Mouse (Mus musculus) retina, embryonic 14.5 days (tissue): Measurements from ENCODE around the gene C2cd6.

Source experiments
- DNase-seq: peaks from one replicate; pipeline ENCODE4 v3.0.0-alpha.2; 2015; ENCODE audit warnings: low spot score

C2cd6 gene

GRCm38 (mm10) chr1:59094705-59095104, at the start of gene C2cd6:
Gene C2cd6, minus strand, starts transcription at chr1:59094900.
- DNase-seq: no peak

DNA sequence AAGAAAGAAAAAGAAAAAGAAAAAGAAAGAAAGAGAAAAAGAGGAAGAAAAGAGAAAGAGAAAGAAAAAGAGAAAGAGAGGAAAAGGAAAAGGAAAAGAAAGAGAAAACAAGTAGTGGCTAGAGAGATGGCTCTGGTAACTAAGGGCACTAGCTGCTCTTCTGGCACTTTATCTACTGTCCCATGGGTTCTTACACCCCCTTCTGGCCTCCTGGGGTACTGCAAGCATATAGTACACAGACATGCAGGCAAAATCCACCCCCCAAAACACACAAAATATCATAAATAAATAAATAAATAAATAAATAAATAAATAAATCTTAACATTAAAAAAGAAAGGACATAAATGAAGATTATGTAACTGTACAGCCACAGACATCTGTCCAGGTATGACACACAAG, 48.1 kb upstream of the C2cd6 start:
- peak; percentile 77 for DNase-seq

DNA sequence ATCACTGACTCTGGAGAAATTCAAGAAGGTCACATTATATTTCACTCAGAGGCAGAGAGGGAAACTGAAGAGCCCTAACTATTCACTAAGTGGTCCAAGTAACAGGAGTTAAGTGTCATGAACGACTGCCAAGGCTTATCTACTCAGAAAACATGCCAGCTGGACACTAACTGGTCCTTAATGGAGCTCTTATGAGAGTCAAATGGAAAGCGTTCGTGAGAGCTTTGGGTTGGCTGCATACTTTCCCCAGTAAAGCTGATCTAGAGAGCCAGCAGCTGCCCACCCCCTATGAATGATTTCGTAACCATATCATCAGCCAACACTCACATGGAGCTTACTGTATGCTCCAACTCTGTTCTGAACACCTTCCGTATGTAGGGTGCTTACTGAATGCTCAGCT, 39.7 kb upstream of the C2cd6 start:
- no peak for DNase-seq

GRCm38 (mm10) chr1:59128879-59129278, 34.2 kb upstream of the C2cd6 start:
- DNase-seq: no peak

- DNase-seq: no peak
Observed at GRCm38 (mm10) chr1:59125558-59125957, 30.9 kb upstream of the C2cd6 start.

- DNase-seq: peak; percentile 89
Observed at GRCm38 (mm10) chr1:59119720-59120457, 25.2 kb upstream of the C2cd6 start, which contains the start of gene Tmem237. Gene Tmem237, minus strand, starts transcription at chr1:59120408.

- DNase-seq: no peak
Observed at GRCm38 (mm10) chr1:59110524-59110923, 15.8 kb upstream of the C2cd6 start.

DNA sequence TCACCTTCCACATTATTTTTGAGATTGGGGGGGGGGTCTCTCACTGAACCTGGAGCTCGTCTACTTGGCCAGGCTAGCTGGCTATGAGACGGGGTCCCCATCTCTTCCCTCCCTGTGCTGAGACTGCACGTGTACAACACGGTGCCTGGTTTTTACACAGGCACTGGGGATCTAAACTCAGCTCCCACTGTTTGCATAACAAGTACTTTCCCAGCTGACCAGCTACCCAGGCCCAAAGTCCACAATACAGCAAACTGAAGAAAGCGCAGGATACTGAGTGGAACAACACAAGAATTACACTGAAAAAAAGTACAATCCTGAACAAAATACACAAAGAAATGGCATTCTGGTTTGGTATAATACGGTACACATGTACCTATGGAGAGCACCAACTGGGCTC, 7.4 kb upstream of the C2cd6 start:
- DNase-seq: no peak

- no peak for DNase-seq
Observed at GRCm38 (mm10) chr1:59101020-59101419, 6.3 kb upstream of the C2cd6 start.

DNA sequence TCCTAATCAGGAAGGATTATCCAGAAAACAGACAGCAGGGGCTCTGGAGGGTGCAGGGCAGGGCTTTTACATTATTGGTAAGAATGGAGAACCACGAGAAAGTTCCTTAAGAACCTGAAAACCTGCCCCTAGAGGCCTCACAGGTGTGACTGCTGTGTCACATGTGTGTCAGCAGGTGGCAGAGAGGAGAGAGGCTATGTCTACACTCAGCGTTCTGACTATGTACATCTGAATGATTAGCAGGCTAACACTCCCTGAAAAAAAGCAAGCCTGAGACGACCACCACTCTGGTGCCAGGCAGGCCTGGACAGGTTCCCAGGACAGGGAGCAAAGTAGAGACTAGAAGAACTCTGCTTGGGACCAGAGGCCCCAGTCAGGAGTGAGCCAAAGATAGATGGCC, 23.8 kb downstream of the C2cd6 start:
- DNase-seq: no peak

DNA sequence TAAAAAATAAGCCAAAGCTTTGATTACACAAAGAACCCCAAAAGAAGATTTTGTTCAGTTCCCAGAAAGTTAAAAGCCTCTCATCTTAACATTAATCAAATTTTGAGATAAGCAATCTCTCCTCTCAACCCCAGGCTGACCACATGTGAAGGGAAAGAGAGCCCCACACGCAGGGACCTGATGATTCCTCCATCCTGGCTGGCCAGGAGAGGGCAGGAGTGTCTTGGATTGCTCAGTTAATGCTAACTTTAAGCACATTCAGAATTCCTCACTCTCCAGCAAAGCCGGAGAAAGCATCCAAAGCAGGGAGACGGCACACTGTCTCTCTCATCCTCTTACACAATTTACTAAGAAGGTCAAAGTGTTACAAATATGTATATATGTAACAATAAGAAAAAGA, 26.7 kb downstream of the C2cd6 start:
- DNase-seq: peak; percentile 57

DNA sequence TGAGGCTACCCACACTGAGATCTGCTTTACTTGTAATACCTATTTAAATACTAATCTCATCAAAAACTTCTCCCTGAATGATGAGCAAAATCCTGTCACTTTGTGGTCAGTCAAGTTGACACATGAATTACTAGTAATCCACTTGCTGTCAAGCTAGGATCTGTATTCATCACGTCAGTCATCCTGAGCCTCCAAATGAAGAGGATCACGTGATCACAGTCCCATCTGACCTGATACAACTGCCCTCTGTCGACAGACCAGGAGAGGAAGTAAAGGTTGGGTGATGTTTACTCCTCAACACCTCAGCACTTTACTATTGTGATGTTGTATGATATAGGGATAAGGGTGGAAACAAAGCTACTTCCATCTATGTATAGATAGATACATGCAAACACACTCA, 31.0 kb downstream of the C2cd6 start:
- no peak for DNase-seq

DNA sequence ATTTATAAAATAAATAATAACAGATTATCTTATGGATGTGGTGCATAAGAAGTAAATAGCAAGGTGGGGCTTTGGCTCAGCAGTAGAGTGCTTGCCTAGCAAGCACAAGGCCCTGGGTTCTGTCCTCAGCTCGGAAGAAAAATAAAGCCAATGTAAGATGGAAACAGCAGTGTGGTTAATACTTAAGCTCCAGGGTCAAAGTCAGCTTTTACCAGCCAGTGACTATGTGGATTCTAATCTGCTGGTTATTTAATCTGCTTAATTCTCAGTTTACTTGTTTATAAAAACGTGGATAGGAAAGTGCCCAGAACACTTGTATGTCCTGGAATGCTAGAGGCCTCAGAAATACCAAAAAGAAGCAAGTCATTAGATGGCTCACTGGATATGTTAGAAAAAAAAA, 37.7 kb downstream of the C2cd6 start:
- DNase-seq: no peak

DNA sequence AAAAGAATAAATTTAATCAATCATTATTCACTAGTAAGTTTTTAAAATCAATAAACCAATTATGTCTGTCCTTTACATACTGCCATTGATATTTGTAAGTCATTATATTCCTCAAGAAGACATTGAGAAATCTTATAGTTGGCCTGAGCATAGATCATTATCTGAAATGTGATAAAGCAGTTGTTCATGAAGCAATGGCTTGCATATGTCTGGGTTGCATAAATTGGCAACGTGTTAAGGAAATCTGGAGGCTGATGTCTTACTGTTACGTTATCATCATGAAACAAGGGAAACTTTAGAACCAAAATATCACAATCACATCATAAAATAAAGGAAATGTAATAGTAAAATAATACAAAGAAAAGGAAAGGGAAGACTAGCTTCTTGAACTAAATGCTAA, 43.4 kb downstream of the C2cd6 start:
- DNase-seq: no peak

GRCm38 (mm10) chr1:59037723-59038122, 57.0 kb downstream of the C2cd6 start:
- no peak for DNase-seq

DNA sequence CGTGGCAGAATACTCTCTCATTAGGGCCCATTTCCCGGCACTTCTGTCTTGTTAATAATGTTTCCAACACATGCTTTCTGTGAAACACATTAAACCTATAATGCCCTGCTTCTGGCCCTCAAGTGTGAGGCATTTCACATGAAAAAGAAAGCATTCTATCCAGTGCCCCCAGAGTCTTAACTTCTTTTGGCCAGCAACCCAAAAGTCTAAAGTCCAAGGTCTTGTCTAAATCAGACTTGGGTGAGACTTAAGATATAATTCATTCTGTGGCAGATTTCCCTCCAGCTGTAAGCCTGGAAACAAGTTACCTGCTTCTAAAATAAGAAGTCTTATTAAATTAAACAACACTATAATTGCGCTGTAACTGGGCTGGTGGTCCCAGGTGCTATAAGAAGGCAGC, 73.1 kb downstream of the C2cd6 start:
- no peak for DNase-seq

DNA sequence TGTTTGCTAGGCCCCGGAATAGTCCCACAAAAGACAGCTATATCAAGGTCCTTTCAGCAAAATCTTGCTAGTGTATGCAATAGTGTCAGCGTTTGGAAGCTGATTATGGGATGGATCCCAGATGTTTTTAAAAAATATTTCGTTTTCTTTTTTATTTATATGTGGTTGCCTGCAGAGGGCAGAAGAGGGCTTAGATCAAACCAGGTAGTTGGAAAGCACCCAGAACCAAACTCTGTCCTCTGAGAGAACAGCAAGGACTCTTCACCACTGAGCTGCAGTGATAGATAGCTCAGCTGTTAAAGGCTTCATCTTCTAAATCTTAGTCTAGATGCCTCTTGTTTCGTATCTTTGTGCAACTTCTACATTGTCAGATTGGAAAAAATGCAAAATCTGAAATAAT, 85.5 kb downstream of the C2cd6 start:
- DNase-seq: peak; percentile 16
